11 mouse cellular contexts compared by ENCODE assay signal in the genomic region with DNA sequence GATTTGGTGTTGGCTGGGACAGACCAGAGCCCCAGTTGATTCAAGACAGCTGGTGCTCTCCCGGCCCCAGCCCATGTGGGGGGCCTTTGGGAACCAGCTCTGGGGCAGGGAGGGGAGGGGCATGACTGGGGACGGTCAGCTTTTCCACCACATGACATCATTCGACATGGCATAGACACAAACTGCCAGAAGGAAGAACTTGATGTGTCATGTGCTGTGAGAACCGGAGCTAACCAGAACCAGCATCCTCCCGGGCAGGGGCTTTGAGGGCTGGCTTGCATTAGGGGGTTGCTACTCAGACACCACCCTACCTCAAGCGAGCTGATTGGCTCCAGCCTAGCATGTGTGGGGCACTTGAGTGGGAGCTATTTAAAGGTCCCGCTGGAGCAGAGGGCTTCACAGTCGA.
DNase-seq lines count a peak whose midpoint lies in the region; ATAC-seq and TF ChIP-seq lines count a peak whose summit lies in the region.
"Had no signal": no experiment of that assay in that cellular context is flagged by ENCODE, and none has a peak within 500 bp of the region (broad histone marks: within the 10 kb centered on the region; RNA-seq: fewer than 3 reads in every experiment).

No protein-coding gene starts in this region.

- TF ChIP-seq EP300 in heart, postnatal 0 days (IDR thresholded peaks at IDR 0.05; ENCODE audit: low read depth): no peak

- H3K4me1 ChIP-seq in heart, postnatal 0 days (ENCODE audit: control insufficient read depth, insufficient read depth): peaks cover 34% of the 10 kb centered on the region
- H3K4me1 ChIP-seq in stomach, embryonic 15.5 days: peaks cover 17% of the 10 kb centered on the region; the same call in 1 of the 2 replicates
- H3K4me1 ChIP-seq: liver, embryonic 13.5 days had no signal

- H3K27me3 ChIP-seq in heart, postnatal 0 days (ENCODE audit: control insufficient read depth, insufficient read depth, low read length): no peaks in the 10 kb centered on the region
- no peaks in the 10 kb centered on the region for H3K27me3 ChIP-seq in stomach, embryonic 15.5 days (replicated peaks)
- H3K27me3 ChIP-seq: liver, embryonic 13.5 days had no signal

- no peaks in the 10 kb centered on the region for H3K9me3 ChIP-seq in heart, postnatal 0 days (replicated peaks; ENCODE audit: control insufficient read depth, low read length)
- H3K9me3 ChIP-seq in stomach, embryonic 15.5 days: no peaks in the 10 kb centered on the region
- H3K9me3 ChIP-seq: liver, embryonic 13.5 days had no signal

- no peak overlapping the region for H3K4me3 ChIP-seq in gastrocnemius, adult 2 months
- no peak overlapping the region for H3K4me3 ChIP-seq in heart, postnatal 0 days (ENCODE audit: low read depth, low read length)
- no peak overlapping the region for H3K4me3 ChIP-seq in stomach, embryonic 15.5 days (replicated peaks)
- H3K4me3 ChIP-seq: liver, embryonic 13.5 days had no signal

- WGBS in heart, postnatal 0 days: 27% methylated on average over 8 of the region's 8 CpGs
- WGBS in stomach, embryonic 15.5 days: 53% methylated on average over 8 of the region's 8 CpGs

- intact Hi-C loops in gastrocnemius, adult 2 months (cut with DNase I): loop anchor here (5.0 to 10.0 kb wide), 2 partner anchors 82 to 170 kb away; no protein-coding TSS in a partner anchor

- peak overlapping the region; percentile 53 for H3K27ac ChIP-seq in gastrocnemius, adult 2 months
- H3K27ac ChIP-seq in heart, postnatal 0 days (ENCODE audit: low read depth): peak overlapping the region; percentile 90
- no peak overlapping the region; the same call in 1 of the 2 replicates for H3K27ac ChIP-seq in stomach, embryonic 15.5 days
- H3K27ac ChIP-seq: liver, embryonic 13.5 days had no signal

- H3K36me3 ChIP-seq in heart, postnatal 0 days (replicated peaks; ENCODE audit: control insufficient read depth, insufficient read depth, low read length): peaks cover 8% of the 10 kb centered on the region
- H3K36me3 ChIP-seq in stomach, embryonic 15.5 days: peaks cover 7% of the 10 kb centered on the region; the same call in 1 of the 2 replicates
- H3K36me3 ChIP-seq: liver, embryonic 13.5 days had no signal

- peak; percentile 61 for ATAC-seq in heart, postnatal 0 days (ENCODE audit: insufficient read depth, low read depth)
- 0 out of 2 replicates have a peak, but pooled peaks have one; percentile 11 for ATAC-seq in stomach, embryonic 15.5 days (ENCODE audit: insufficient read depth, low FRiP score, low read depth)

- no peak overlapping the region for H3K9ac ChIP-seq in heart, postnatal 0 days (replicated peaks; ENCODE audit: low read depth, low read length)
- H3K9ac ChIP-seq in stomach, embryonic 15.5 days: no peak overlapping the region
- H3K9ac ChIP-seq: liver, embryonic 13.5 days had no signal

- peak; percentile 40 for DNase-seq in gastrocnemius, adult 2 months
- DNase-seq in gastrocnemius, adult 18-20 months (ENCODE audit: low spot score): no peak
- DNase-seq in lung, postnatal 10 days: peak; percentile 71
- DNase-seq in lung, postnatal 14 days: no peak
- DNase-seq in heart, postnatal 0 days (ENCODE audit: low spot score): peak; percentile 50
- no peak for DNase-seq in urinary bladder, postnatal 10 days (ENCODE audit: low spot score)
- DNase-seq in thymus, postnatal 36 days: no peak
- DNase-seq: kidney, adult 8-10 months; liver, embryonic 13.5 days; thymus, adult 18-20 months had no signal

- H3K4me2 ChIP-seq in heart, postnatal 0 days (ENCODE audit: low read depth, low read length): no peak overlapping the region
- H3K4me2 ChIP-seq in stomach, embryonic 15.5 days: no peak overlapping the region
- H3K4me2 ChIP-seq: liver, embryonic 13.5 days had no signal

- no peak for TF ChIP-seq CTCF in gastrocnemius, adult 2 months (IDR thresholded peaks at IDR 0.05)
- no peak for TF ChIP-seq CTCF in heart, postnatal 0 days (IDR thresholded peaks at IDR 0.05; ENCODE audit: low read depth)

Comparison
In these comparisons a context has a peak if more than half of its experiments do, and no peak if none do; other contexts are left out.
1. DNase-seq: peak in gastrocnemius, adult 2 months (single experiment), lung, postnatal 10 days (single experiment) and heart, postnatal 0 days (single experiment); none in gastrocnemius, adult 18-20 months (single experiment), lung, postnatal 14 days (single experiment), urinary bladder, postnatal 10 days (single experiment) and thymus, postnatal 36 days (0 of 2).